Mouse (Mus musculus): ENCODE results near the gene Fkbp4.

- no peak for TF ChIP-seq CTCF (IDR thresholded peaks at IDR 0.05; ENCODE audit: borderline replicate concordance, control insufficient read depth, extremely low read depth, insufficient read depth, low read length, poor library complexity)
- TF ChIP-seq POLR2A (IDR thresholded peaks at IDR 0.05; ENCODE audit: control insufficient read depth, extremely low read depth, insufficient read depth, low read length, poor library complexity) = no peak
Observed at GRCm38 (mm10) chr6:128411115-128411514, 27.4 kb downstream of the Fkbp4 start.

Data from thymus, adult 2 months (tissue).